Mouse (Mus musculus): ENCODE data around the gene Irak2. TPM values are rescaled to one million over a fixed set of nuclear protein-coding genes. Genes with fewer than 3 reads are reported as not detected.
A peak's percentile ranks its signal among the peaks of the same experiment; 100 is the strongest.

Irak2 gene
- polyA plus RNA-seq, 1 experiment from 2014 or later, result 5.7 TPM

DNA sequence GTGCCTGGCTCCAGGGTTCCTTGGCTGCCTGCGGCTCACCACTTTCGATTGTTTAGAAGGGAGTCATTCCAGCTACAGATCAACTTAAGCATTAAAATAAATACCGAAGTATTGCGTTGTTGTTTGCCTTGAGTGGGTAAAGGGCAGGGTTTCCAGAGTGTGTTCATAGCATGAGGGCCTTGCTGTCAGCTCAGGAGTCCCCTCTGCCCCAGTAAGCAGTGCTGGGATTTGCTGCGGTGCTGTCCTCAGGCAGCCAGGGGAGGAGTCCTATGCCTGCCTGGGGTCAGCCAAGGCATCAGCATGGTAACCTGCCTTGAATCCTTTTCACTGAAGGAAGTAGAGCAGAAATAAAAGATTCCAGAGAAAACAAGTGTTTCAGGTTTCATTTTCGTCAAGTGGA lies 18.6 kb downstream of the Irak2 start:
- Histone ChIP-seq H3K36me3 (ENCODE audit: control insufficient read depth, insufficient read depth, low read length) (no peaks in the 10 kb centered on the region), H3K27ac (ENCODE audit: low read depth) (no peak overlapping the region), H3K27me3 (replicated peaks; ENCODE audit: control insufficient read depth, insufficient read depth, low read length) (no peaks in the 10 kb centered on the region), H3K4me3 (ENCODE audit: low read depth, low read length) (no peak overlapping the region), H3K4me1 (replicated peaks; ENCODE audit: control insufficient read depth, insufficient read depth, low read length) (peaks cover 3% of the 10 kb centered on the region; the same call in 1 of the 2 replicates), H3K9me3 (ENCODE audit: control insufficient read depth, low read length) (no peaks in the 10 kb centered on the region), H3K9ac (ENCODE audit: low read length) (no peak overlapping the region), H3K4me2 (ENCODE audit: low read length) (no peak overlapping the region)
- 79% methylated on average over 6 of the region's 6 CpGs for WGBS
- ATAC-seq (replicated peaks; ENCODE audit: low FRiP score, low TSS enrichment, low read depth) (no peak), DNase-seq (ENCODE audit: low spot score) (no peak)

DNA sequence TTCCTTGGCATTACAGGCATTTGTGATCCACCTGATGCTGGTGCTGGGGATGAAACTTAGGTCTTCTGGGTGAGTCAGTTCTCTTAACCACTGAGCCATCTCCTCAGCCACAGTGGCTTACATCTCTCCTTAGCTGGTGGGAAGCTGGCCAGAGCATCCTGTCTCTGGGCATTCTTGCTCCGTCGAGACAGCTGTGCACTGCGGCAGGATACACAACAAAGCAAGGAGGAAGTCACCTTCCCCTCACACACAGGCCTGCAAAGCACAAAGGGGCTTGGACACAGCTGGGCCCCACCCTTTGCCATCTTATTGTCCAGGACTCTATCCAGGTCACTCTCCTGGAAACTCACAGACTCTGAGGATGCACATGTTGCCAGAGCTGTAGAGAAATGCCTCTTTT lies 20.0 kb downstream of the Irak2 start:
- no peak overlapping the region for H3K4me3 ChIP-seq (ENCODE audit: low read depth, low read length)
- no peak for ATAC-seq (replicated peaks; ENCODE audit: low FRiP score, low TSS enrichment, low read depth)
- H3K27me3 ChIP-seq (replicated peaks; ENCODE audit: control insufficient read depth, insufficient read depth, low read length), result no peaks in the 10 kb centered on the region
- no peak for DNase-seq (ENCODE audit: low spot score)
- no peak overlapping the region for H3K9ac ChIP-seq (ENCODE audit: low read length)
- H3K4me2 ChIP-seq (ENCODE audit: low read length), result no peak overlapping the region
- H3K36me3 ChIP-seq (ENCODE audit: control insufficient read depth, insufficient read depth, low read length), result no peaks in the 10 kb centered on the region
- 52% methylated on average over 3 of the region's 3 CpGs for WGBS
- peaks cover 3% of the 10 kb centered on the region; the same call in 1 of the 2 replicates for H3K4me1 ChIP-seq (replicated peaks; ENCODE audit: control insufficient read depth, insufficient read depth, low read length)
- H3K27ac ChIP-seq (ENCODE audit: low read depth), result no peak overlapping the region
- no peaks in the 10 kb centered on the region for H3K9me3 ChIP-seq (ENCODE audit: control insufficient read depth, low read length)

DNA sequence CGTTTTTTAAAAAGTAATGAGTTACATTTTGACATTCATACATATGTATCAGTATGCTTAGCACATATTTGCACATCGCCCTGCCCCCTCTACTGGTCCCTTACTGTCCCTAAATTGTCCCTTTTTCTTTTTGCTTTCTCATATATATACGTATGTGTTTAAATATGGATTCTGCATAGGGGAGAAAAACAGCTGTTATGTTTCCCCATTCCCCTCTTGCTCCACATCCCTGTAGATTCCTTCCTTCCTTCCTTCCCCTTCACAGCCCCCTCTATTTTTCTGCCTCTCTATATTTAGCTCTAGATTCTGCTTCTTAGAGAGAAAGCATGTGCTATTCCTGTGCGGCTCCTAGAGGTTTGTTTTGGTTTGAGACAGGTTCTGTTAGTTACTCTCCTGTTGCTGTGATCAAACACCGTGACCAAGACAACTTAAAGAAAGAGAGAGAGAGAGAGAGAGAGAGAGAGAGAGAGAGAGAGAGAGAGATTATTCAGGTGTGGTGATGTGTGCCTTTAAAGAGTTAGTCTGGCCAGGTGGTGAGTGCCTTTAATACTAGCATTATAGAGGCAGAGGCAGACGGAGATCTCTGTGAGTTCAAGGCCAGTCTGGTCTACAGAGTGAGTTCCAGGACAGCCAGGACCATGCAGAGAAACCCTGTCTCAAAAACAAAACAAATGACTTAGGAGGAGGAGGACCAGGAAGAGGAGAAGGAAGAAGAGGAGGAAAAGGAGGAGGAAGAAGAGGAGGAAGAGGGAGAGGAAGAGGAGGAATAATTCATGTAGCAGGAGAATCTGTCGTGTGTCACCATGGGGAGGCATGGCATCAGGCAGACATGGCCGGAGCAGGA lies 21.6 kb downstream of the Irak2 start:
- ATAC-seq (replicated peaks; ENCODE audit: low FRiP score, low TSS enrichment, low read depth) (no peak), DNase-seq (ENCODE audit: low spot score) (no peak)
- no peak overlapping the region for H3K4me3 ChIP-seq (ENCODE audit: low read depth, low read length)
- no peaks in the 10 kb centered on the region for H3K36me3 ChIP-seq (ENCODE audit: control insufficient read depth, insufficient read depth, low read length)
- no peaks in the 10 kb centered on the region for H3K9me3 ChIP-seq (ENCODE audit: control insufficient read depth, low read length)
- H3K9ac ChIP-seq (ENCODE audit: low read length), result no peak overlapping the region
- H3K4me1 ChIP-seq (replicated peaks; ENCODE audit: control insufficient read depth, insufficient read depth, low read length), result peaks cover 3% of the 10 kb centered on the region; the same call in 1 of the 2 replicates
- H3K27me3 ChIP-seq (replicated peaks; ENCODE audit: control insufficient read depth, insufficient read depth, low read length), result no peaks in the 10 kb centered on the region
- no peak overlapping the region for H3K4me2 ChIP-seq (ENCODE audit: low read length)
- WGBS, result 71% methylated on average over 8 of the region's 8 CpGs
- H3K27ac ChIP-seq (ENCODE audit: low read depth), result no peak overlapping the region

- no peak for DNase-seq (ENCODE audit: low spot score)
- H3K4me1 ChIP-seq (replicated peaks; ENCODE audit: control insufficient read depth, insufficient read depth, low read length), result peaks cover 3% of the 10 kb centered on the region; the same call in 1 of the 2 replicates
- 59% methylated on average over 14 of the region's 14 CpGs for WGBS
- no peaks in the 10 kb centered on the region for H3K36me3 ChIP-seq (ENCODE audit: control insufficient read depth, insufficient read depth, low read length)
- H3K27me3 ChIP-seq (replicated peaks; ENCODE audit: control insufficient read depth, insufficient read depth, low read length), result no peaks in the 10 kb centered on the region
- H3K9me3 ChIP-seq (ENCODE audit: control insufficient read depth, low read length), result no peaks in the 10 kb centered on the region
- no peak overlapping the region for H3K27ac ChIP-seq (ENCODE audit: low read depth)
- no peak overlapping the region for H3K4me3 ChIP-seq (ENCODE audit: low read depth, low read length)
- no peak overlapping the region for H3K9ac ChIP-seq (ENCODE audit: low read length)
- no peak overlapping the region for H3K4me2 ChIP-seq (ENCODE audit: low read length)
- ATAC-seq (replicated peaks; ENCODE audit: low FRiP score, low TSS enrichment, low read depth), result no peak
These were observed 22.5 kb downstream of the Irak2 start for GRCm38 (mm10) chr6:113660492-113661352.

DNA sequence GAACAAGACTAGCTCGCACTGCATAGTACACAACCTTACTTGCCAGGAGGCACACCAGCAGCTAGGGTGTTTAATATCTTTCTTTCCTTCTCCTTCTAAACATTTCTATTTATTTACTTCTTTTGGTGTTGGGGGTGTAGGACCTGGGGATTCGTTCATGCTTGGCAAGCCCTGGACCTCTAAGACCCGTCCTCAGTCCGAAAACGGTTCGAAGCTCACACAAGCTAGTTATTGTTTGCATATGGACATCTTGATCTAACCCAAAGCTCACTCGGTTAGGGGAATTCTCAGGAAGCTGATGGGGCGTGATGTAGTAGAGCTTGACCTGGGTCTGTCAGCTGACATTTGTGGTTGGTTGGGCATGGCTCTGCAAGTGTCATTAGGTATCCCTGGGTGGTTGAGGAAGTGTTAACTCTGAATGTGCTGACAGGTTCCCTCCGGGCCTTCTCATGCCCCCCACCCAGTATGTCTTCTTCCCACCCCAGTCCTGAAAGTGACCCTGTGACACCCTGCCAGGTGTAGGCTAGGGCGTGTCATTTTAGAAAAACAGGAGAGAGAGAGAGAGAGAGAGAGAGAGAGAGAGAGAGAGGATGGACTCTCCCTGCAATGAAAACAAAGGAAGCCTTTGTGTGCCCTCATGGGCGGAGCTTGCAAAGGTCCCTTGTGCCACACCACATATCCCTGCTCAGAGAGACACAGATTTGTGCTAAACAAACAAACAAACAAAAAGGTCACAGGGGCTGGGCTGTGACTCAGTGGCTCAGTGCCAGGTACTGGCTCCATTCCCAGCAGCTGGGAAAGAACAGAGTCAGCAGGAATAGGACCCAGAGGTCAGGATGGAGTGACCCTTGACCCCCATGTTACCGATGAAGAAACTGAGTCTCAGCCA lies 23.3 kb downstream of the Irak2 start:
- 57% methylated on average over 12 of the region's 12 CpGs for WGBS
- Histone ChIP-seq H3K4me2 (ENCODE audit: low read length) (no peak overlapping the region), H3K4me3 (ENCODE audit: low read depth, low read length) (no peak overlapping the region), H3K27ac (ENCODE audit: low read depth) (no peak overlapping the region), H3K9ac (ENCODE audit: low read length) (no peak overlapping the region), H3K4me1 (replicated peaks; ENCODE audit: control insufficient read depth, insufficient read depth, low read length) (peaks cover 3% of the 10 kb centered on the region; the same call in 1 of the 2 replicates), H3K27me3 (replicated peaks; ENCODE audit: control insufficient read depth, insufficient read depth, low read length) (no peaks in the 10 kb centered on the region), H3K9me3 (ENCODE audit: control insufficient read depth, low read length) (no peaks in the 10 kb centered on the region), H3K36me3 (ENCODE audit: control insufficient read depth, insufficient read depth, low read length) (no peaks in the 10 kb centered on the region)
- no peak for DNase-seq (ENCODE audit: low spot score)
- peak; percentile 62 for ATAC-seq (replicated peaks; ENCODE audit: low FRiP score, low TSS enrichment, low read depth)

DNA sequence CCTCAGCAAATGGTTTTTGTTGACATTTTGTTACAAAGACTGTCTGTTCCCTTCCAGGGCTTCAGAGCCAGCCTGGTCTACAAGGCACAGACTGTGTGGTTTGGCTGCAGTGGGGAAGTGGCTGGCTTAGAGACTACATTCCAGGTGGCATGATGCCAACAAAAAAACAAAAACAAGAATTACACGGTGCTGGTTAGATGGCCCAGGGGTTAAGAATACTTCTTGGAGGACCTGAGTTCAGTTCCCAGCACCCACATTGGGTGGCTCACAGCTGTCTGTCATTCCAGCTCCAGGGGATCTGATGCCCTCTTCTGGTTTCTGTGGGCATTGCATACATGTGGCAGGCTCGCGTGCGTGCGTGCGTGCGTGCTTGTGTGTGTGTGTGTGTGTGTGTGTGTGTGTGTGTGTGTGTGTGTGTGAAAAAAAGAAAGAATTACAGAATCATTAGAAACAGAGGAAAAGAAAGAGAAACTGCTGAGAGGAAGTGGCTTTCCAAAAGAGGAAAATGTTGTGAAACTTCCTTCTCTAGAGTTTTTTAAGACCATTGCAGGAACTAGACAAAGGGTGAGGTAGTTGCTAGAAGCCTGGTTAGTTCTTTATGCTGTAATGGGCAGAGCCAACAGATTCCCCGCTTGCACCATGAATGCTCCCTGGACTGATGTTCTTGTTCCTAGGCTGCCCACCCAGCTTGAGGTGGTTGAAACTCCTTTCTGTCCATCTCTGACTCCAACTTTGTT lies 24.9 kb downstream of the Irak2 start:
- Histone ChIP-seq H3K9me3 (ENCODE audit: control insufficient read depth, low read length) (no peaks in the 10 kb centered on the region), H3K27me3 (replicated peaks; ENCODE audit: control insufficient read depth, insufficient read depth, low read length) (no peaks in the 10 kb centered on the region), H3K4me2 (ENCODE audit: low read length) (no peak overlapping the region), H3K36me3 (ENCODE audit: control insufficient read depth, insufficient read depth, low read length) (no peaks in the 10 kb centered on the region), H3K9ac (ENCODE audit: low read length) (no peak overlapping the region), H3K4me3 (ENCODE audit: low read depth, low read length) (no peak overlapping the region), H3K27ac (ENCODE audit: low read depth) (no peak overlapping the region), H3K4me1 (replicated peaks; ENCODE audit: control insufficient read depth, insufficient read depth, low read length) (peaks cover 3% of the 10 kb centered on the region; the same call in 1 of the 2 replicates)
- 97% methylated on average over 8 of the region's 8 CpGs for WGBS
- ATAC-seq (replicated peaks; ENCODE audit: low FRiP score, low TSS enrichment, low read depth) (no peak), DNase-seq (ENCODE audit: low spot score) (no peak)

- no peaks in the 10 kb centered on the region for H3K27me3 ChIP-seq (replicated peaks; ENCODE audit: control insufficient read depth, insufficient read depth, low read length)
- ATAC-seq (replicated peaks; ENCODE audit: low FRiP score, low TSS enrichment, low read depth), result no peak
- WGBS, result 90% methylated on average over 7 of the region's 7 CpGs
These were observed 26.0 kb downstream of the Irak2 start for GRCm38 (mm10) chr6:113664305-113664704.

More at GRCm38 (mm10) chr6:113664305-113664704, 26.0 kb downstream of the Irak2 start:
- no peak overlapping the region for H3K9ac ChIP-seq (ENCODE audit: low read length)
- H3K36me3 ChIP-seq (ENCODE audit: control insufficient read depth, insufficient read depth, low read length), result no peaks in the 10 kb centered on the region
- H3K4me1 ChIP-seq (replicated peaks; ENCODE audit: control insufficient read depth, insufficient read depth, low read length), result peaks cover 9% of the 10 kb centered on the region
- no peak overlapping the region for H3K4me2 ChIP-seq (ENCODE audit: low read length)
- no peak overlapping the region for H3K27ac ChIP-seq (ENCODE audit: low read depth)
- no peak overlapping the region for H3K4me3 ChIP-seq (ENCODE audit: low read depth, low read length)
- H3K9me3 ChIP-seq (ENCODE audit: control insufficient read depth, low read length), result no peaks in the 10 kb centered on the region
- no peak for DNase-seq (ENCODE audit: low spot score)

Data from intestine, embryonic 14.5 days (tissue).